Mouse (Mus musculus) heart, adult 2 months (tissue): ENCODE data around the gene Atp6v1g2. TPM values are rescaled to one million over a fixed set of nuclear protein-coding genes. Genes with fewer than 3 reads are reported as not detected.

Experiments used
- DNase-seq, 2 experiments: peaks; one replicate each; pipeline ENCODE4 v3.0.0; 2021
- H3K27ac ChIP-seq: fragments of 200-600 bp; 2 replicates; pipeline ENCODE4 v1.8.1; 2022
- H3K27me3 ChIP-seq: fragments of 200-500 bp; 2 replicates; pipeline ENCODE4 v1.6.1; 2012; ENCODE audit warnings: mild to moderate bottlenecking, low read length, inconsistent platforms, mixed read lengths; ENCODE audit not compliant: control insufficient read depth, insufficient read depth
- H3K36me3 ChIP-seq: fragments of 200-500 bp; 2 replicates; pipeline ENCODE4 v1.6.1; 2012; ENCODE audit warnings: low read length, inconsistent platforms; ENCODE audit not compliant: control insufficient read depth, insufficient read depth
- H3K4me1 ChIP-seq: fragments of 200-500 bp; 2 replicates; pipeline ENCODE4 v1.6.1; 2011; ENCODE audit warnings: low read length; ENCODE audit not compliant: control insufficient read depth, insufficient read depth
- H3K4me3 ChIP-seq: fragments of 200-600 bp; 2 replicates; pipeline ENCODE4 v1.8.1; 2022
- H3K79me2 ChIP-seq: fragments of 200-500 bp; replicated peaks from 2 replicates; pipeline ENCODE4 v1.6.1; 2012; ENCODE audit warnings: mild to moderate bottlenecking, inconsistent platforms, low read length, moderate library complexity, mixed read lengths; ENCODE audit not compliant: control insufficient read depth, insufficient read depth
- H3K9ac ChIP-seq: fragments of 200-500 bp; 2 replicates; pipeline ENCODE4 v1.6.1; 2012; ENCODE audit warnings: low read depth, mild to moderate bottlenecking, control low read depth, inconsistent platforms, low read length, mixed read lengths
- CTCF ChIP-seq: fragments of 200-600 bp; IDR thresholded peaks from 2 replicates; pipeline ENCODE4 v1.8.1; 2022; ENCODE audit warnings: antibody characterized with exemption, mild to moderate bottlenecking, moderate library complexity
- EP300 ChIP-seq: fragments of 200-500 bp; IDR thresholded peaks from 2 replicates; pipeline ENCODE4 v1.6.1; 2011; ENCODE audit warnings: low read depth, low read length, control low read depth; ENCODE audit not compliant: insufficient read depth
- POLR2A ChIP-seq: fragments of 200-500 bp; IDR thresholded peaks from 2 replicates; pipeline ENCODE4 v1.6.1; 2011; ENCODE audit warnings: mild to moderate bottlenecking, low read depth, low read length, control low read depth; ENCODE audit not compliant: insufficient read depth
- WGBS: fragments of 180-500 bp; shearing (Covaris S2); methylation state at CpG from one replicate; pipeline ENCODE4 v1.1.7; 2018; 5-methylcytosine and 5-hydroxymethylcytosine counted together
- intact Hi-C: fragments of 180-260 bp; cut with DNase I; formaldehyde crosslinking; loops from one replicate; pipeline ENCODE4 v1.15.1; 2025
- polyA plus RNA-seq: library from polyadenylated mRNA; depleted of rRNA; stranded (reverse); fragments of >200 nt; gene quantifications from 2 replicates; pipeline ENCODE4 v1.2.3, GENCODE M21; 2012
- total RNA-seq, 2 experiments: library from RNA; stranded (reverse); gene quantifications; 2 replicates each; pipeline ENCODE4 v1.2.3; 2021

Atp6v1g2 gene
- total and polyA plus RNA-seq, 3 experiments = 3.0 to 6.4 (median 3.2) TPM

- Histone ChIP-seq H3K4me1 (peaks cover 3% of the 10 kb centered on the region), H3K79me2 (no peaks in the 10 kb centered on the region), H3K36me3 (peaks cover 3% of the 10 kb centered on the region), H3K27me3 (no peaks in the 10 kb centered on the region), H3K27ac (peak within 1 kb of the TSS; percentile 90), H3K9ac (peak within 1 kb of the TSS; percentile 87), H3K4me3 (peak within 1 kb of the TSS; percentile 79)
- DNase-seq = peak; percentile 99 to 100
- intact Hi-C loops = no loop called here
- no peak for TF ChIP-seq CTCF
- TF ChIP-seq EP300 = 0 out of 2 replicates have a peak, but pooled peaks have one; percentile 49
- TF ChIP-seq POLR2A = peak; percentile 96
- 2% methylated on average over 72 of the region's 73 CpGs for WGBS
Observed at GRCm38 (mm10) chr17:35262664-35263522, 29.4 kb downstream of the Atp6v1g2 start, which contains the start of gene H2-D1. H2-D1 (plus strand) TSS chr17:35262730.

GRCm38 (mm10) chr17:35263523-35263883 is 30.0 kb downstream of the Atp6v1g2 start:
- WGBS = 2% methylated on average over 31 of the region's 31 CpGs
- peak; percentile 52 to 55 for DNase-seq
- peaks cover 3% of the 10 kb centered on the region for H3K4me1 ChIP-seq
- no peaks in the 10 kb centered on the region for H3K27me3 ChIP-seq
- no peaks in the 10 kb centered on the region for H3K79me2 ChIP-seq
- intact Hi-C loops = no loop called here
- H3K9ac ChIP-seq = peak overlapping the region; percentile 87
- peaks cover 3% of the 10 kb centered on the region for H3K36me3 ChIP-seq
- H3K27ac ChIP-seq = peak overlapping the region; percentile 90
- H3K4me3 ChIP-seq = peak overlapping the region; percentile 79
- TF ChIP-seq EP300 (no peak), POLR2A (no peak), CTCF (no peak)

- intact Hi-C loops = loop anchor here (2.0 kb wide), 1 partner anchor 1295 kb away; no protein-coding TSS in a partner anchor
- TF ChIP-seq POLR2A (peak; percentile 39; the same call in 1 of the 2 replicates), CTCF (no peak), EP300 (no peak)
- H3K27ac ChIP-seq = no peak overlapping the region
- 63% methylated on average over 1 of the region's 1 CpGs for whole genome bisulfite sequencing
- H3K79me2 ChIP-seq = no peaks in the 10 kb centered on the region
- H3K4me1 ChIP-seq = peaks cover 3% of the 10 kb centered on the region
- H3K27me3 ChIP-seq = no peaks in the 10 kb centered on the region
- no peak overlapping the region for H3K4me3 ChIP-seq
- H3K36me3 ChIP-seq = peaks cover 3% of the 10 kb centered on the region
- no peak for DNase-seq
- no peak overlapping the region for H3K9ac ChIP-seq
Observed at GRCm38 (mm10) chr17:35267399-35268086, 34.1 kb downstream of the Atp6v1g2 start.

GRCm38 (mm10) chr17:35269653-35270347 is 36.3 kb downstream of the Atp6v1g2 start:
- WGBS = 21% methylated on average over 3 of the region's 3 CpGs
- Histone ChIP-seq H3K4me3 (no peak overlapping the region), H3K27me3 (no peaks in the 10 kb centered on the region), H3K4me1 (peaks cover 4% of the 10 kb centered on the region), H3K79me2 (no peaks in the 10 kb centered on the region), H3K27ac (no peak overlapping the region), H3K36me3 (no peaks in the 10 kb centered on the region; the same call in 1 of the 2 replicates), H3K9ac (no peak overlapping the region)
- TF ChIP-seq CTCF (no peak), EP300 (no peak), POLR2A (no peak)
- peak in 1 of 2 experiments; percentile 58 for DNase-seq
- intact Hi-C loops = loop anchor here (1.0 to 2.0 kb wide), 2 partner anchors 1274 to 1297 kb away; no protein-coding TSS in a partner anchor

GRCm38 (mm10) chr17:35272249-35272648 is 38.8 kb downstream of the Atp6v1g2 start:
- H3K27me3 ChIP-seq = peaks cover 4% of the 10 kb centered on the region; the same call in 1 of the 2 replicates

More at GRCm38 (mm10) chr17:35272249-35272648, 38.8 kb downstream of the Atp6v1g2 start:
- Histone ChIP-seq H3K4me1 (peaks cover 2% of the 10 kb centered on the region; the same call in 1 of the 2 replicates), H3K27ac (no peak overlapping the region), H3K79me2 (no peaks in the 10 kb centered on the region), H3K36me3 (no peaks in the 10 kb centered on the region), H3K9ac (no peak overlapping the region), H3K4me3 (no peak overlapping the region)
- no peak for TF ChIP-seq EP300
- no peak for TF ChIP-seq CTCF
- no peak for TF ChIP-seq POLR2A
- DNase-seq = no peak
- WGBS = 64% methylated on average over 3 of the region's 3 CpGs
- intact Hi-C loops = loop anchor here (1.0 kb wide), 1 partner anchor 27 kb away; no protein-coding TSS in a partner anchor
